Mouse (Mus musculus) adrenal gland, adult (tissue): Measurements from ENCODE around the gene Fto.

Experiments
- DNase-seq, 2 experiments: peaks; one replicate each; pipeline ENCODE4 v3.0.0; 2022 to 2023; ENCODE audit warnings: low spot score in 1 of 2; ENCODE audit not compliant: inconsistent age in 2 of 2

Fto gene

GRCm38 (mm10) chr8:91312835-91313832 lies at the start of gene Fto, which contains the start of gene Rpgrip1l:
Gene Fto, plus strand, starts transcription at chr8:91313525.
Gene Rpgrip1l, minus strand, starts transcription at chr8:91313262.
- DNase-seq, result peak; percentile 97 to 99

DNA sequence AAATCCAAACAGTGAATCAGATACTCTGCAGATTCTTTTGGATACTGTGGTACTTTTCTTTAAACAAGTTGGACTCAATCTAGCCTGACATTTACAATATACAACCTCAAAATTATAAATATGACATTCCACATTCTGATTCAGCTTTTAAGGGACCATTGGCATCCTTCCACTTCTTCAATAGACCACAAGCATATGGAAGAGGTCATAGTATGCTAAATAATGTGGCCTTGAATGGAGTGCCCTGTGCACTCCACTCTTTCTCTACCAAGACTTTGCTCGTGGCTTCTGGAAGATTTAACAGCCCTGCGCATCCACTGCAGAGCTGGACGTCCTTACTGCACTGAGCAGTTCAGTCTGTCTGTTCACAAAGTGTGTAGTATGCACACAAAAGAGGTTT lies 49.4 kb upstream of the Fto start:
- DNase-seq, result no peak

DNA sequence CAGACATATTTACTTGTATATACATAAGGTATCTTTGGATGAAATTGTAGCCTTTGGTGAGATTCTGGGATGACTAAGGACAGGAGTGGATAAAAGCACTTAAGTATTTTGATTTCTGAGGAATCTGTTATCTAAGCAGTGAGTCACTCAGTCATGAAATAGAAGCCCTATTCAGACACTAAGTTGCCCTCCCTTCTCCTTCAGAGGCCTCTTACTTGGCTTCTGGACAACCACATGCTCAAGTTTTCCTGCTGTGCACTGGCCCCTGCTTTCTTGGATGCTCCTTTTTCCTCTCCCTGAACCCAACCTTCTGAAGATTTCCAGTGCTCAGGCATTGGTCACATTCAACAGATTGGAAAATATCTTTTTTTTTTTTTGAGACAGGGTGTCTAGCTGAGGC lies 48.8 kb upstream of the Fto start:
- no peak for DNase-seq

- no peak for DNase-seq
Measured at GRCm38 (mm10) chr8:91269374-91269958, 43.9 kb upstream of the Fto start.

DNA sequence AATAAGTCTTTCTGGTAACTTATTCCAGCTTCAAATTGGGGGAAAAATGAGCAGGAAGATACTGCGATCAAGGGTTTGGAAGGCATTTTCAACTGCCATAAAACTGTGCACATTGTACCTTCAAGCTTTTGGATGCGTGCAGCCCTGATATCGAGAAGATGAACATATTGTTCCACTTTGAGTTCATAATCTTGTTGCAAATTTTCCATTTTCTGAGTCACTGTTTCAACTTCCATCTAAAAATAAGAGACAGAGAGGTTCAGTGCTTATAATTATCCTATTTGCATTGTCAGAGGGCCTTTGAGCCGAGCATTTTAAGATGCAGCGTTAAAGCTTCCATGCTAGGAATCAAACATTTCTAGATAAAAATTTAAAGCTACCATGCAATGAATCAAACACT lies 39.8 kb upstream of the Fto start:
- DNase-seq, result no peak

DNA sequence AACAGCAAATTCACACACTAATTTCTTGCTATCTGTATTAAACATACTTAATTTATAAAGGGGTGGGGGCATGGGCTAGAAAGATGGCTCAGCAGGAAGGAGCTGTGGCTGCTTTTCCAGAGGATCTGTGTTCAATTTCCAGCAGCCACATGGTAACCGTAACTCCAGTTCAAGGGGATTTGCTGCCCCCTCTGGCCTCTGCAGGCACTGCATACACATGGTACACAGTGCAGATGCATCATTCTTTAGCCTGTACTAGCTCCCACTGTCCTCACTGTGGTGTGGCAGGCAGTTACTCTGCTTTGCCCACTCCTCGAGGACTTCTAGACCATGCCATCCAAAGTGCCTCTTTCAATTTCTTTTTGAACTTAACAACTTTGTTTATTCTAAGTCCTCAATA lies 37.0 kb upstream of the Fto start:
- DNase-seq, result no peak

DNA sequence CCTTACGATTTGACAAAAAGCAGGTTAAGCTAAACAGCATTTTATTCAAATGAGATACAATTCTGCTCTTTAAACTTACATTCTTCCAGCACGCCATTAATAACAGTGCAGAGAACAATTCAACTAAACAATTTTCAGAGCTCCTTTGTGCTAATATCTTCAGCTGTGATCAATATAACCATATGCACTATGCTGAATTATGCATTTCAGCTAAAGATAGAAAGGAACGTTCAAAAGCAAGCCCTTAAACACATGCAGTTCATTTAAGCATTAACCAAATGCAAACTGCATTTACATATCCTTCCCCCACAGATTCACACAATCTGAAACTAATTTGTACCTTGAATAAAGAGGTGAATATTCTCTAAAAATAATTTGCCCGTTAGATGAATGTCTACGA lies 35.3 kb upstream of the Fto start:
- no peak for DNase-seq

DNA sequence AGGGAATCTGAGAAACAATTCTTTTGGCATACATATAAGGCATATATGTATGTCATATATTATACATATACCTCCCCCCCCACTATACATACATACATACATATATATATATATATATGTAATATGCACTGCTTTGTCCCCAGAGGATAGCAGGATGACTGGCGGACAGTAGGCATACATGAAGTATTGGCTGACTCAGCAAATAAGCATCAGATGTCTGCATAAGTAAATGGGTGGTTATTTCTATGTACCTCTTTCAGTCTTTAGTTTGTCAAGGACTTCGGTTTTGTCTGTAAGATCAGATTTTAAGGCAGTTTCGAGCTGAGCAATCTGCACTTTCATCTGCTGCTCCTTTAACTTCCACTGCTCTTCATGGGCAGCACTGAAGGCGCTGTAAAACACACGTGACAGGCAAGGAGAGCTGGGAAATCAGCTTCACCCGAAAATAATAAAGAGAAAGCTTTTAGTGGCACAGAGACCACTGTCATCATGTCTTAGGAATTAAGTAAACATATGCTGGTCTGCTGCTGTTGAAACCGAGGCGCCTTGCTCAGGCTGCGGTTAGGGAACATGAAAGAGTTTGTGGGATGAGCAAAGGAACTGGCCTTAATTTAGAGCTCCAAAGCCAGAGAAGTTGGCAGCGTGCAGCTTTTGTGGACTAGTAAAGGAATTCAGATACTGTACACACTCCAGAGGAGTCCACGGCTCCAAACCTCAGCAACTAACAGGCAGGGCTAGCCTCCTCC lies 32.7 kb upstream of the Fto start:
- no peak for DNase-seq

GRCm38 (mm10) chr8:91281545-91281944 lies 31.8 kb upstream of the Fto start:
- DNase-seq, result no peak

GRCm38 (mm10) chr8:91282655-91283054 lies 30.7 kb upstream of the Fto start:
- DNase-seq, result no peak

DNA sequence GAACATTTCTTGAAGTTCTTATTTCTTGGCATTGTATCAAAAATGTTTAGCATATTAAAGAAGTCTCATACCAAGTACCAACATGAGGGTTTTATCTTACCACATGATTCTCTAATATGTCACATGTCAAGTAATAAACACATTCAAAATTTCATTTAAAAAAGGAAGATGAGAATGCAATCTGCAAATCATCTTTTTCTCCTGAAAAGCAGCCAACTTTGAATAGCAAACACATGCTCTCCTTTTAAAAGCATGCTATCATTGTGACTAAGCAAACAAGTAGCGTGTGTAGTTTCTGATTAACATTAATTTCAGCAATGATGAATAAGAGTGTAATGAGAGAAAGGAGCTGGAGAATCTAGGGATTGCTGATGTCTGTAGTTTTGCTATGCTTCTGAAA lies 29.5 kb upstream of the Fto start:
- no peak for DNase-seq

- DNase-seq, result no peak
Measured at GRCm38 (mm10) chr8:91286237-91286636, 27.1 kb upstream of the Fto start.

DNA sequence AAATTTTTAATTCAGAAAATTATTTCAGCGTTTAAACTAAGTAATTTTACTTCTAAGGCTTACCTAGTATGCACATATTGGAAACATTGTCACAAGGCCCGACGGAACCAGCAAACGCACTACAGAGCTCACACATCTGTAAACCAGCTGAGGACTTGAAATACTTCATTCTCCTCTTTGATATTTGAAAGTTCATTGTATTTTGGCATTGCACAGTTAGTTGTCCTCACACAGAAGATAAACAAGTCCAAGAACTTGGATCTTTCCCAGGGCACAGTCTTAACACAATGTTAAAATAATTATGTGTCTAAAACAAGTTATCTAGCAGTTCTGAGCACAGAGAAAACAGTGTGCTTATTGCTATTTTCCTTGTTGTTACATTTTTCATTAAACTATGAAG lies 22.7 kb upstream of the Fto start:
- no peak for DNase-seq

GRCm38 (mm10) chr8:91295786-91296185 lies 17.5 kb upstream of the Fto start:
- DNase-seq, result no peak

GRCm38 (mm10) chr8:91298672-91299071 lies 14.7 kb upstream of the Fto start:
- DNase-seq, result no peak

DNA sequence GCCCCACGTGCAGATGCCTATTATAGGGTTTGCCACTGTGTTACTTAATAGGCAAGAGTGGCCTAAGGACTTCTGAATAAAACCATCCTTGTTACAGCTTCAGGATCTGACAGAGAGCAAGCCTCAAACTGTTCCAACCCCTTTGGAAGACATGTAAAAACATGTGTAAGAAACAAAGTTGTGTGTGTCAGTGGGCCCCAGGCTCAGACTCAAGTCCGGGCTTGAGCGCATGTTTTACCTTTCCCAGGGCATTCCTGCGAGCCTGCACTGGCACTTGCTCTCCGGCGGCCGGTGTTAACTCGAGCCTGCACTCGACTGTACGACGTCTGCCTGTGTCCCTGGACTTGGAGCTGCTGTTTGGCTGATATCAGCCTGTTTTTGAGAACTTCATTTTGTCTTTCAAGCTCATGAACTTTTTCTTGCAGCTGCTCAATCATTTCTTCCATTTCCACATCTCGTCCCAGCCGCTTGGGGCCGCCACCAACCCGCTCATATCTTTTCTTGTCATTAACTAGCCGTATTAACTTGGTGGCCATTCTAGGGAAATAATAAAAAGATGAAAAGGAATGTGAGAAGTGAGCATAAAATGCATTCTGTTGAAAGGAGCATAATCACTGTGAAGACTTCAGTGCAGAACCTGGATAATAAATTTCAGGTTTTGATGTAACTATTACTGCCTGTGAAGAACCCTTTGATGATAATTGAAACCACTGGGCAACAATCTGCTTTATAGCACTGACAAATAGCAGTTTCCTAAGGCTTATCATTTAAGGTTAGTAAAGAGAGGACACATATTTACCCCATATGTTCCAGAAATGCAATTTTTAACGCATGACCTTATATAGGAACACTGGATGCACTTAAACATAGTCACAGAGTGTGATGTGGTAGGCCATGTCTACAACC lies 8.6 kb upstream of the Fto start:
- no peak for DNase-seq

- DNase-seq, result no peak
Measured at GRCm38 (mm10) chr8:91312342-91312741, 983 bp upstream of the Fto start.

DNA sequence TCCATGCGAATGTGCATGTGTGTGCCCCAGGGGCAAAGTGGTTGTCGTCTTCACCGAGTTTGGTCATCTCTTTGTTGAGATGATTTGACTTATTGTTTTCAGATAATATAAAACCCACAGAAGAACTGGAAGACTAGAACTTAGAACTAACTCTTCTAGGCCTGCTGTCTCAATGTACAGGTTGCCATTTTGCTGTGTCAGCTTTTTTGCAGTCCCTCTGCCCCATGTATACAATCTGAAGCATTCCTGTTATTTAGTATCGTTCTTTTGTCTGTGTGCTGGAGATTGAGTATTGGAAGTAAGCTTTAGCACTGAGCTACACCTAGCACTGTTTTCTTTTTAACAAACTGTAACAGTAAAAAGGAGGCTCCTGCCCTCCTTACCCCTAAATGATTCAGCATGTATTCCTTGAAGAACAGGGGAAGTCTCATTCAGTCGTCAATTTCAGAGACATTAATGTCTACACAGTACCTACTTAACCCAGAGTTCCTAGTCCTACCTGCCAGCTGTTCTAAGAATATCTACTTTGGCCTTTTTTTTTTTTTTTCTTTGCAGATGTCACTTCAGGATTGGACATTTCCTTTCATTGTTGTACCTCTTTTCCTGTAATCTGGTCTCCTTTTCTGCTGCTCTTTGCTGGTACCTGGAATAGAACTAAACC lies 4.4 kb downstream of the Fto start:
- no peak for DNase-seq

DNA sequence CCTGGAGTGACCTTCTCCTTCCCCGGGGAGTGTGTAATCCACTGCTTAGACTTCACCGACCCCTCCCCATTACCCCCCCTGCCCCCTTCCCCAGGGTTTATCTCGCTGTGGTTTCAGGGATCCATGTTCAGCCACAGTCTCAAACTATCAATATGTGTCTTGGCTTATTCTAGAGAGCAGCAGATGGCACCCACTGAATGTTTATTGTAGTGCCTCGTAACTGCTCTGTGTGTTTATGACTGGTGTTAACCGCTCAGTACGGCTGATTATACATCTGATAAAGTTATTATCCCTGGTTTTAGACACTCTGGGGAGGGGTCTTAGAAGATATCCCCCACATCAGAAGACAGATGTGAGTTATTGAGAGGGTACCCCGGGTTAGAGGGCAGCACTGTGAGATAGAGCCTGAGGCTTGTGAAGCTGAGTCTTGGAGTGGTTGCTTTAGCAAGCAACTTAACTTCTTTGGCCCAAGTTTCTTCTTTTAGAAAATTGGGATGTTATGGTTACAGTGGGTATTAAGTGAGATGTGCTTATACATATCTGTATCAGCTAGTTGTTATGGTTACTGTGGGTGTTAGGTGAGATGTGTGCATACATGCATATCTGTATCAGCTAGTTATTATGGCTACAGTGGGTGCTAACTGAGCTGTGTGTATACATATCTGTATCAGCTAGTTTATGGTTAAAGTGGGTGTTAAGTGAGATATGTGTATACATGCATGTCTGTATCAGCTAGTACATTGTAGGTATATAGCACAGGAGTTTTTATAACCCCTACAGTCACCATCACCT lies 5.8 kb downstream of the Fto start:
- DNase-seq, result no peak
